Mouse (Mus musculus) forebrain, embryonic 11.5 days (tissue): ENCODE results near the gene 2510009E07Rik. TPM values are rescaled to one million over a fixed set of nuclear protein-coding genes. Genes with fewer than 3 reads are reported as not detected.
"Not testable (repeated sequence)": the region's sequence is repeated elsewhere in the genome, so short reads cannot be mapped to it uniquely, and the experiment has no call there.

Source experiments
- ATAC-seq: fragments of 200-750 bp; cut with Nextera tagmentation; replicated peaks from 2 replicates; pipeline ENCODE4 v1.8.0; 2017; ENCODE audit warnings: moderate TSS enrichment; ENCODE audit not compliant: low FRiP score
- DNase-seq: peaks from one replicate; pipeline ENCODE4 v3.0.0-alpha.2; 2017; ENCODE audit warnings: low spot score
- H3K27ac ChIP-seq: fragments of 300-500 bp; sonication (generic); 2 replicates; pipeline ENCODE4 v1.5.1; 2014; ENCODE audit warnings: low read depth, low read length
- H3K27me3 ChIP-seq: fragments of 300-500 bp; sonication (generic); 2 replicates; pipeline ENCODE4 v1.6.1; 2014; ENCODE audit warnings: mild to moderate bottlenecking, low read length, mixed read lengths; ENCODE audit not compliant: control insufficient read depth, insufficient read depth
- H3K36me3 ChIP-seq: fragments of 300-500 bp; sonication (generic); 2 replicates; pipeline ENCODE4 v1.6.1; 2014; ENCODE audit warnings: mild to moderate bottlenecking, low read length, moderate library complexity, mixed read lengths; ENCODE audit not compliant: control insufficient read depth, insufficient read depth
- H3K4me1 ChIP-seq: fragments of 300-500 bp; sonication (generic); replicated peaks from 2 replicates; pipeline ENCODE4 v1.6.1; 2014; ENCODE audit warnings: low read length, mixed read lengths; ENCODE audit not compliant: control insufficient read depth, insufficient read depth
- H3K4me2 ChIP-seq: fragments of 300-500 bp; sonication (generic); 2 replicates; pipeline ENCODE4 v1.6.1; 2014; ENCODE audit warnings: low read depth, mild to moderate bottlenecking, low read length, moderate library complexity, mixed read lengths; ENCODE audit not compliant: severe bottlenecking
- H3K4me3 ChIP-seq: fragments of 300-500 bp; sonication (generic); 2 replicates; pipeline ENCODE4 v1.5.1; 2014; ENCODE audit warnings: low read depth, low read length
- H3K9ac ChIP-seq: fragments of 300-500 bp; sonication (generic); 2 replicates; pipeline ENCODE4 v1.6.1; 2014; ENCODE audit warnings: low read length
- H3K9me3 ChIP-seq: fragments of 300-500 bp; sonication (generic); 2 replicates; pipeline ENCODE4 v1.6.1; 2016; ENCODE audit warnings: low read length, mixed read lengths; ENCODE audit not compliant: control insufficient read depth
- WGBS: fragments of 180-500 bp; shearing (Covaris S2); extraction: QIAGEN DNeasy Blood & Tissue Kit; methylation state at CpG from one replicate; pipeline ENCODE4 v1.1.7; 2014; 5-methylcytosine and 5-hydroxymethylcytosine counted together
- polyA plus RNA-seq: library from polyadenylated mRNA; unstranded; fragments of >200 nt; fragmentation: Nextera tagmentation; extraction: Ambion mirVana; gene quantifications from 2 replicates; pipeline ENCODE4 v1.2.1, GENCODE M21; 2014

The 2510009E07Rik gene
- polyA plus RNA-seq, 1 experiment from 2014 or later = 43.5 TPM

DNA sequence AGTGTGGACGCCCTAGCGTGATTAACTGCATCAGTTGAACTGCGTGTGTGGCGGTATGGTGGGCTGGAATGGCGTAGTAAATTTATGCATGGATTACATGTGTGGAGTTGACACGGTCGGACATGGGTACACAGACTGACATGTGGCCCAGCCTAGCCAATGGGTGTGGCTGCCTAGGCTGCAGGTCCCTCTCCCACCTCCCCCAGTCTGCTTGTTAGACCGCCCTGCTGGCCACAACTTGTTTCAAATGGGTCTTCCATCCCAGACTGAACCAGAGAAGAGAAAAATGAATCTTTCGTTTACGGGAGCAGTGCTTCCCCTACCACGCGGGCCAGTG is 745 bp upstream of the 2510009E07Rik start:
- peak overlapping the region; percentile 96 for H3K4me2 ChIP-seq
- peaks cover 7% of the 10 kb centered on the region; the same call in 1 of the 2 replicates for H3K4me1 ChIP-seq
- ATAC-seq (peak; percentile 65), DNase-seq (peak; percentile 69)
- H3K27me3 ChIP-seq = no peaks in the 10 kb centered on the region; the same call in 1 of the 2 replicates
- H3K4me3 ChIP-seq = peak overlapping the region; percentile 80
- peaks cover 2% of the 10 kb centered on the region; the same call in 1 of the 2 replicates for H3K9me3 ChIP-seq
- H3K27ac ChIP-seq = no peak overlapping the region
- no peaks in the 10 kb centered on the region for H3K36me3 ChIP-seq
- peak overlapping the region; percentile 92 for H3K9ac ChIP-seq
- 3% methylated on average over 12 of the region's 12 CpGs for WGBS

DNA sequence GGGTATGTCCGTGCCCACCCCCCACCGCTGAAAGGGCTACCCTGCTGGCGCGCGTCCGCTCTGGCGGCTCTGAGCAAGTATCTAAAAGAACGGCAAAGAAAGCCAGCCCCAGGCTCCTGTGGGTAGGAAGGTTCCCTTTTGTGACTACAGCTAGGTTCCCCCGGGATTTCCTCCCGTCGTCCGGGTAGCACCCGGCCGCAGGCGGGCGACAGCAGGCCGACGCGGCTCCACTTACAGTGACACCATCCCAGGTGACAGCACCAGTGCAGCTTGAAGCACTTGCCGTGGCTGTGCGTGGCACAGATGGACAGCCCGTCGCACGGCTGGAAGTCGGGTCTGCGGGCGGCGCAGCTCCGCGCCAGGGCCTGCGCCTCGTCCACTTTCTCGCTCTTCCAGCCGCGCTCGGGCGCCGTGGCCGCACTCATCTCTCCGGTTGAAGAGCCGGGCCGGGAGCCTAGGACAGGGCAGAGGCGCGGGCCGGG is 443 bp downstream of the 2510009E07Rik start:
- ATAC-seq = peak; percentile 75

DNA sequence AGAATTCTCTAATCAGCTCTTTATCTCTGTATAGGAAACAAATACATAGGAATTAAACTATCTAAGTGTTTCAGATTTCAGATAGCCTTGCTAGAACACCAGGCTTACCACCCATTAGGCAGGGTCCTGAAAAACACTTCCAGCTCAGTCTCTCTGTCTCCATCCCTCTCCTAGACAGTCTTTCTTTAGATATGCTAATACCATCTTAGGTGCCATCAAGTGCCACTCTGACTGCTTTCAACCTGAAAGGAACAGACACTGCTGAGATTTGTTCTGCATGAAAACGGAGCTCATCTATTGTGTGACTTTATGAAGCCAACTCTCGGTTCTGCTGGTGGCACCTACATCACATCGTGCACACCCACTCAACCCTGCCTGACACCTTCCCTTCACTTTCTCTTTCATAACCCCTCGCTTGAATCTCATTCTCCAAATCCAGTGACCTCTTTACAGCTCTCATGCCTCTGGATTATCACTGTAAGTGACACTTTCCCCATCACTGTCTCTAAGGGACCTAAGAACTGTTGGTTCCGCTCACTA is 4.2 kb downstream of the 2510009E07Rik start:
- H3K4me1 ChIP-seq = peaks cover 4% of the 10 kb centered on the region; the same call in 1 of the 2 replicates
- no peak for ATAC-seq
- WGBS = 36% methylated on average over 5 of the region's 5 CpGs

More for the DNA sequence above, 443 bp downstream of the 2510009E07Rik start:
- peak overlapping the region; percentile 82 for H3K27ac ChIP-seq
- no peaks in the 10 kb centered on the region for H3K36me3 ChIP-seq
- no peaks in the 10 kb centered on the region; the same call in 1 of the 2 replicates for H3K27me3 ChIP-seq
- H3K4me2 ChIP-seq = peak overlapping the region; percentile 96
- DNase-seq = peak; percentile 77
- peak overlapping the region; percentile 92 for H3K9ac ChIP-seq
- no peaks in the 10 kb centered on the region for H3K9me3 ChIP-seq
- peaks cover 7% of the 10 kb centered on the region; the same call in 1 of the 2 replicates for H3K4me1 ChIP-seq
- under 1% methylated on average over 42 of the region's 45 CpGs for WGBS
- peak overlapping the region; percentile 80 for H3K4me3 ChIP-seq

DNA sequence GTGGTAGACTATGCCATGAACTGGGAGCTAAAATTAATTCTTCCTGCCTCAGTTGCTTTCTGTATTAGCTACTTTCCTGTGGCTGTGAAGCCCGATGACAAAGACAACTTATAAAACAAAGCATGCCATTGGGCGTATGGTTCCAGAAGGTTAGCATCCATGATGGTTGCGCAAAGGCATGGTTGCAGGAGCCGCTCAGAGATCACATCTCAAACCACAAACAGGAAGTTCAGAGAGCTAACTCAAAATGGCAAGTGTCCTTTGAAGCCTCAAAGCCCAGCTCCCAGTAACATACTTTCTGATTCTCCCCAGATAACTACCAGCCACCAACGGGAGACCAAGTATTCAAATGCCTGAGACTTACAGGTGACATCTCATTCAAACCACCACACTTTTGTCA is 5.3 kb downstream of the 2510009E07Rik start:
- Histone ChIP-seq H3K4me1 (0 out of 2 replicates have a peak, but pooled peaks cover 4% of the 10 kb centered on the region), H3K9ac (no peak overlapping the region), H3K36me3 (no peaks in the 10 kb centered on the region; the same call in 1 of the 2 replicates), H3K4me3 (no peak overlapping the region), H3K4me2 (no peak overlapping the region), H3K9me3 (no peaks in the 10 kb centered on the region; the same call in 1 of the 2 replicates), H3K27ac (no peak overlapping the region), H3K27me3 (no peaks in the 10 kb centered on the region)
- DNase-seq = no peak
- 92% methylated on average over 5 of the region's 5 CpGs for WGBS
- no peak for ATAC-seq

More for the DNA sequence above, 4.2 kb downstream of the 2510009E07Rik start:
- Histone ChIP-seq H3K36me3 (no peaks in the 10 kb centered on the region; the same call in 1 of the 2 replicates), H3K27ac (no peak overlapping the region), H3K9ac (no peak overlapping the region), H3K4me2 (no peak overlapping the region), H3K9me3 (no peaks in the 10 kb centered on the region; the same call in 1 of the 2 replicates), H3K27me3 (no peaks in the 10 kb centered on the region), H3K4me3 (no peak overlapping the region)
- no peak for DNase-seq

DNA sequence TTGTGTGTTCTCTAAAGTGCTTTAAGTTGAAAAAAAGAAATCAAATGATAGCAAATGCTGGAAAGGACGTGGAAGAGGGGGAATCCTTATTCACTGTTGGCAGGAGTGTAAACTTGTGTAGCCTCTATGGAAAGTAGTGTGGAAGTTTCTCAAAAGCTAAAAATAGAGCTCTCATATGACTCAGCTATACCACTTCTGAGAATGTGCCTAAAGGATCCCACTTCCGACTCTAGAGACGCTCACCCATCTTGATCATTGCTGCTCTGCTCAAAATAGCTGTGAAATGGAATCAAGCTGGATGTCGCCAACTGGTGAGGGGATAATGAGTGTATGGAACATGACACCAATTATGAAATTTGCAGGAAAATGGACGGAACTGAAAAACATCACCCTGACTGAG is 7.1 kb downstream of the 2510009E07Rik start:
- ATAC-seq (no peak), DNase-seq (no peak)
- H3K36me3 ChIP-seq = no peaks in the 10 kb centered on the region; the same call in 1 of the 2 replicates
- no peak overlapping the region for H3K4me2 ChIP-seq
- H3K27me3 ChIP-seq = no peaks in the 10 kb centered on the region
- no peak overlapping the region for H3K27ac ChIP-seq
- no peak overlapping the region for H3K9ac ChIP-seq
- H3K4me1 ChIP-seq = no peaks in the 10 kb centered on the region
- WGBS = 94% methylated on average over 5 of the region's 5 CpGs
- H3K4me3 ChIP-seq = no peak overlapping the region
- H3K9me3 ChIP-seq = no peaks in the 10 kb centered on the region; the same call in 1 of the 2 replicates

DNA sequence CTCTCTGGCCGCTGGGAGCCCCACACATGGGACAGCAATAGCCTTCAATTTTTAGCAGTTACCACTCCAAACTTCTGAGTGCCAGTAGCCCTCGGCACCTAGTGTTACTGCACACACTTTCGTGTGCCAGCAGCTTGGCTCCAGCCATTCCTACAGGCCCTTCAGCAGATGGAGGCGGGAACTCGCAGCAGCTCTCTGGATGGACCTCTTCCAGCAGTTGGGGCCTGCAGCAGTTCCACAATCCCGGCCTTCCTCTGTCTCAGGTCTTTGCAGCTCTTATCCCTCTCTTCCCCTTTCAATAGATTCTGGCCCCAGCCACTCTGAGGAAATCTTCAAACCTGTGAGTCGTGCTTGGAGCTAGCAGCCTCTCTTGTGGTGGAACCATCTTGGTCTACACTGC is 17.7 kb downstream of the 2510009E07Rik start:
- no peak overlapping the region for H3K4me2 ChIP-seq
- H3K9me3 ChIP-seq = no peaks in the 10 kb centered on the region
- no peak for ATAC-seq
- H3K9ac ChIP-seq = no peak overlapping the region
- H3K27ac ChIP-seq = no peak overlapping the region
- no peak for DNase-seq
- WGBS = 91% methylated on average over 7 of the region's 7 CpGs
- H3K36me3 ChIP-seq = no peaks in the 10 kb centered on the region
- no peak overlapping the region for H3K4me3 ChIP-seq
- no peaks in the 10 kb centered on the region for H3K27me3 ChIP-seq
- no peaks in the 10 kb centered on the region for H3K4me1 ChIP-seq

DNA sequence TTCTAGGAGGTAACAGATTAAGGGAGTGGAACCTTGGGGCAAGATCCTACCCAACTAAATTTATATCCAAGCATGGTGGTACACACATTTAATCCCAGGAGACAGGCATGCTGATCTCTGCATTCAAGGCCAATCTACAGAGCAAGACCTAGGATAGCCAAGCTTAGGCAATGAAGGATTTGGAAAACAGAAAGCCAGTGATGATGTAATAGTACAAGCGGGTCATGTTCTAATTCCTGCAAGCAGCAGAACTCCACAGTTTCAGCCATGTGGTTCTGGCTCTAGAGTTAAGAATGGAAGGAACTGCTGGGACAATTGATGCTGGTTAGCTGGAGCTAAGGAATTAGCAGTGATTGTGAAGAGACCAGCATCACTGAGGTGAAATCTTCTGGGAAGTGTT is 20.8 kb downstream of the 2510009E07Rik start:
- WGBS = 94% methylated on average over 1 of the region's 1 CpGs
- H3K4me1 ChIP-seq = not testable (repeated sequence)

DNA sequence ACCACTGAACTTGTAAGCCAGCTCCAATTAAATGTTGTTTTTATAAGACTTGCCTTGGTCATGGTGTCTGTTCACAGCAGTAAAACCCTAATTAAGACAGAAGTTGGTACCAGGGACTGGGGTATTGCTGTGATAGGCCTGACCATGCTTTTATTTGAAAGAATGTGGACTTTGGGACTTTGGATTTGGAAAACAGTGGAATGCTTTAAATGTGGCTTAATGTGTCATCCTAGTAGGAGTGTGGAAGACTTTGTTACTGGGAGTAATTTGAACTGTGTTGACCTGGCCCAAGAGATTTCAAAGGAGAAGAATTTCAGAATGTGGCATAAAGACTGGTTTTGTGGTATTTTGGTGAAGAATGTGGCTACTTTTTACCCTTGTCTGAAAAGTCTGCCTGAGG is 21.4 kb downstream of the 2510009E07Rik start:
- not testable (repeated sequence) for ATAC-seq, H3K27ac ChIP-seq, H3K4me1 ChIP-seq, H3K4me2 ChIP-seq, H3K27me3 ChIP-seq, H3K9me3 ChIP-seq, DNase-seq, H3K36me3 ChIP-seq, H3K9ac ChIP-seq, H3K4me3 ChIP-seq

More for the DNA sequence above, 20.8 kb downstream of the 2510009E07Rik start:
- H3K4me3 ChIP-seq, H3K36me3 ChIP-seq, H3K4me2 ChIP-seq, H3K27me3 ChIP-seq, DNase-seq, ATAC-seq, H3K9me3 ChIP-seq, H3K9ac ChIP-seq, H3K27ac ChIP-seq: not testable (repeated sequence)

DNA sequence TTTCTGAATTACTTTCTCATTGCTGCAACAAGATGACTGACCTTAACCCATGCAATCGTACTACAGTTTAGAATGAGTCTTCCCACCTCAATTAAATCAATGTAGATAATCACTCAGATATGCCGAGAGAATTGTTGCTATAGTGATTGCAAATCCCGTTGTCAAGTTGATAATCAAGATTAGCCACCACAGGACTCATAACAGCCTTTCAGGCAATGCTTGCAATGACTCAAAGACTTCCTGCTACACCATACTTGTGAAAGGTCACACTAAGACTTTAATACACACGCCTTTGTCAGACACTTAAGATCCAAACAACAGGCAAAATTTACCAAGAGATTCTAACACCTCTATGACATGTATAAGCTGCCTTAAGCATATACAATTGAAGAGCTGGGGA is 22.6 kb downstream of the 2510009E07Rik start:
- 85% methylated on average over 4 of the region's 4 CpGs for WGBS
- Histone ChIP-seq H3K9ac (no peak overlapping the region), H3K9me3 (no peaks in the 10 kb centered on the region), H3K4me3 (no peak overlapping the region), H3K4me2 (no peak overlapping the region), H3K36me3 (no peaks in the 10 kb centered on the region), H3K27ac (no peak overlapping the region), H3K27me3 (no peaks in the 10 kb centered on the region), H3K4me1 (no peaks in the 10 kb centered on the region)
- ATAC-seq (no peak), DNase-seq (no peak)
